Mouse (Mus musculus) megakaryocyte, embryonic 14.5 days (primary cell): ENCODE measurements around the gene Cyb5b.

Experiments
- FLI1 ChIP-seq: IDR thresholded peaks from 2 replicates; pipeline ENCODE4 v1.6.1; 2012; ENCODE audit warnings: low read length, inconsistent platforms, mixed read lengths
- GATA1 ChIP-seq: IDR thresholded peaks from 3 replicates; pipeline ENCODE4 v1.6.1; 2012; ENCODE audit warnings: mixed read lengths, low read length, inconsistent platforms, borderline replicate concordance

DNA sequence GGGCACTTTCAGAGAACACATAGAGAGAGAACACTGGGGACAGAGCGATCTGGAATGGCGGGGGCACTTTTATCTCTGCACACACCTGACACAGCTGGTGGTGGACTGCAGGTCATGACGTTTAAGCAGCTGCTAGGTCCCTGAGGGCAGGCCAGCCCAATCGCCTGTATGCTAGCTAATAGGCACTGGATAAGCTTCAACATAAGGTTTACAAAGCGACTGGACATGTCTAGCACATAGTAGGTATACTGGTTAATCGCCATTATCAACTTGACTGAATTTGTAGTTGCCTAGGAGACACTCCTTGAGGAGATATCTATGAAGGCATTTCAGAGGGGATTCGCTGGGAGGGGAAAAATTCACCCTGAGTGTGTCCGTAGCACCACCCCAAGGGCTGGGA, 26.1 kb upstream of the Cyb5b start:
- TF ChIP-seq GATA1, result no peak
- TF ChIP-seq FLI1, result no peak
